Mouse (Mus musculus) monocyte, adult 2 months (primary cell): ENCODE results near the gene Fndc5.

ENCODE experiments used
- DNase-seq, 2 experiments: peaks; one replicate each; pipeline ENCODE4 v3.0.0; 2022; ENCODE audit warnings: low spot score in 2 of 2, low read depth in 1 of 2

The Fndc5 gene

DNA sequence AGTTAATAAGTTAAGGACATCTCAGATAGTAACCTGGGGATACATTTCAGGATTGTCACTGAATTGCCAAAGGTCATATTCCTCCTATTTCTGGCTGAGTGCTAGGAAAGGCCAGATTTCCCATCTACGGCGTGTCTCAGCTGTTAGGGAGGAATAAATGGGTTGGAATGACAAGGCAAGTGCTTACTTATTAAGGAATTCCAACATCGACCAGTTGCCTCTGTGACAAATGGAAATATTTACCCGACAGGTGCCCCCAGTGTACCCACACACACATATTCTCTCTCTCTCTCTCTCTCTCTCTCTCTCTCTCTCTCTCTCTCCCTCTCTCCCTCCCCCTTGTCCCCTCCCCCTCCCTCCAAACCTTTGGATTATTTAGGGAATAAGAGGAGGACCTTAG is 9.1 kb downstream of the Fndc5 start:
- DNase-seq, result no peak

DNA sequence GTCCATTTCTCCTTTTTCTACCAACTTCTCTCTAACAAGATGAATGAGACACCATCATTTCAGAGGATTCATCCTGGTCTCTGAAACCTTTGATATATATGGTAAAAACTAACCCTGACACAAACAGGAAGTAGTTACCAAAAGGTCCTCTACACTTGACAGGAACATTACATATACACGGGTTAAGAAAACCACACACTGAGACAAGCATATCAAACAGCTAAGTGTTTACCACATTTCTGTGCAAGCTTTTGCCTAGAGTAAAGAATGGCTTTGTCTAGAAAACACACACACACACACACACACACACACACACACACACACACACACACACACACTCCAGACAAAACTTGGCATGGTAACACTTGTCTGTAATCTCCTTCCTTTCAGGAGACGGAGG is 9.6 kb downstream of the Fndc5 start:
- DNase-seq, result no peak

DNA sequence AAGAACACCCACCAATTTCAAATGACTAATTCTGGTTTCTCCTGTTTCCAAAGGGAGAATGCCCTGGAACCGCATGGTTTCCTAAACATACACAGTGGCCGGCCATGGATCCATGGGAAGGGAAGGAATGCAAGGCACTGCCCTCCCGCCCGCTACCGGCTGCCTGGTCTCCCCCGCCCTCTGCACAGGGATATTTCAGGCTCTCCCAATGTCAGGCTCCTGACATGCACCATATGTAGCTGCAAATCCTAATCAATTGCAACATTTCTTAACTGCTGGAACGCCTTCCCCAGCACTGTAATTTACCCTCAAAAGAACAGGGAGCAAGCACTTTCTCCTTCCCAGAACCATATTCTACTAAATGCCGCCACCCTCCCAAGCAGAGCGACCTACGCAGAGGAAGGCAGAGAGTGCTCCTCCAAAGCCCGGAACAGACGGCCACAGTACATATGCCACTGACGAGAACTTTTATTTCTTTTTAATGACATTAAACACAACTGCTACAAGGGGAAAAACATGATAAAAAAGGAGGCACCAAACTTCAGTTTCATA is 10.8 kb downstream of the Fndc5 start:
- DNase-seq, result no peak

DNA sequence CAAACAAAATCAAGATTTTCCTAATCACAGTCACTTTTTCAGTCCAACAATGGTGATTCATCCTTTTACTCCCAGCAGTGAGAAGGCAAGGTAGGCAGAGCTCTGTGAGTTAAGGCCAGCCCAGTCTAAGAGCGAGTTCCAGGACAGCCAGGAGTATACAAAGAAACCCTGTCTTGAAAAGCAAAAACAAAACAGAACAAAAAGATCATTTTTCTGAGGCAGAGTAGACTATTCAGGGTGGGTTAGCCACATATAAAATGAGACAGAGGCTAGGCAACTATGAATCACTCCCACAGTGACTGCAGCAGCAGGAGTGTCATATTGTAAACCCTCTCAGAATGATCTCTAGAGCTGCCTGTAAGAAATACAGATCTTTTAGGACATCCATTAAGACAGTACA is 12.5 kb downstream of the Fndc5 start:
- DNase-seq, result no peak

DNA sequence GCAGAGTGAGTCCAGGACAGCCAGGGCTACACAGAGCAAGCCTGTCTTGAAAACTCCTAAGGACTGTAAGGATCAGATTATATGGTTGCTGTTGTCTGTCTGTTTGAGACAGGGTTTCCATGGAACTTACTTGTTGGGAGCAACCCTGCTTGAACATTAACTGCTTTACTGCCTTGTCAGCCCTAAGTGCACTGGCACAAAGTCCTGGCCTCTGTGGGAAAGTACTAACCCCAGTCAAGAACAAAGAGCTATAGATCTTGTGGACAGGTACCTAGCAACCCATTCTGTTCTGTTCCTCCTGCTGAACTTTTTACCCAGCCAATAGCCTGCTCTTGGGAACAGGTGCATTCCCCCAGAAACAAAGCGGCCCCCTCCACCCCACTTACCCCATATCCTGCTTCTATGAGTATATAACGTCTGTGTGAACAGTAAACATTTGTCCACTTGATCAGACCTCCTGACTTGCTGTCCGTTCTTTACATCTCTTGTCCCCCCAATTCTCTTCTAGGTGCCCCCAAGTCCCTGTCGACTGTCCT is 14.5 kb downstream of the Fndc5 start:
- no peak for DNase-seq

- no peak for DNase-seq
Observed at GRCm38 (mm10) chr4:129157541-129157940, 20.7 kb downstream of the Fndc5 start.

GRCm38 (mm10) chr4:129158549-129158948 is 21.8 kb downstream of the Fndc5 start:
- no peak for DNase-seq

GRCm38 (mm10) chr4:129161076-129161475 is 24.3 kb downstream of the Fndc5 start:
- DNase-seq, result no peak

GRCm38 (mm10) chr4:129161581-129162255 is 24.9 kb downstream of the Fndc5 start:
- no peak for DNase-seq

DNA sequence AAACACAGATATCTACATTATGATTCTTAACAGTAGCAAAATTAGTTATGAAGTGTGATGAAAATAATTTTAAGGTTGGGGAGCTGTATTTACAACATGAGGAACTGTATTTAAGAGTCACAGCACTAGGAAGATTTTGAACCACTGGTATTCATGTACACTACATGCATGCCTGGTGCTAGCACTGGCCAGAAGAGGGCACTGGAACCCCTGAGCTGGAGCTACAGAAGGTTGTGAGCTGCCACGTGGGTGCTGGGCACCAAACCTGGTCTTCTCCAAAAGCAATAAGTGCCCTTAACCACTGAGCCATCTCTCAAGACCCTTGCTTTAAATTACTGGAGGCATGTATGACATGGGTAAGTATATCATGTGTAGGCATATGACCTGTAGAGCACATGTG is 35.7 kb downstream of the Fndc5 start:
- DNase-seq, result no peak

DNA sequence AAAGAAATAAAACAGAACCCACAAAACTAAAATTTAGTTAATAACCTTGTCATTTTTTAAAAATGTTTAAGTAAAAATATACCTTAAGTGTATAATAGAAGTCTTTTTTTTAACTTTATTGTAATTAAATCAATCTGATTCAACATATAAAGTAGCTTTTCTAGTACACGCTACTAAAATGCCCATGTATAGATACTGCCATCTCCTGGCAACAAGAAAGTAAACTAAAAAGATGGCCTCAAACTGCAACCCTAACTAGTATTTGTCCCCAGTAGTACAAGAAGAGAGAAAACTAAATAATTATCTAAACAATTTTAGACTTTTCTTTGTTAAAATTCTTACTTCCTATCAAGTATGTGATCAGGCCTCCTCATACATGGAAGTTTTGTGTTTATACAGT is 42.8 kb downstream of the Fndc5 start:
- DNase-seq, result no peak

- no peak for DNase-seq
Observed at GRCm38 (mm10) chr4:129188041-129188659, 51.4 kb downstream of the Fndc5 start.

DNA sequence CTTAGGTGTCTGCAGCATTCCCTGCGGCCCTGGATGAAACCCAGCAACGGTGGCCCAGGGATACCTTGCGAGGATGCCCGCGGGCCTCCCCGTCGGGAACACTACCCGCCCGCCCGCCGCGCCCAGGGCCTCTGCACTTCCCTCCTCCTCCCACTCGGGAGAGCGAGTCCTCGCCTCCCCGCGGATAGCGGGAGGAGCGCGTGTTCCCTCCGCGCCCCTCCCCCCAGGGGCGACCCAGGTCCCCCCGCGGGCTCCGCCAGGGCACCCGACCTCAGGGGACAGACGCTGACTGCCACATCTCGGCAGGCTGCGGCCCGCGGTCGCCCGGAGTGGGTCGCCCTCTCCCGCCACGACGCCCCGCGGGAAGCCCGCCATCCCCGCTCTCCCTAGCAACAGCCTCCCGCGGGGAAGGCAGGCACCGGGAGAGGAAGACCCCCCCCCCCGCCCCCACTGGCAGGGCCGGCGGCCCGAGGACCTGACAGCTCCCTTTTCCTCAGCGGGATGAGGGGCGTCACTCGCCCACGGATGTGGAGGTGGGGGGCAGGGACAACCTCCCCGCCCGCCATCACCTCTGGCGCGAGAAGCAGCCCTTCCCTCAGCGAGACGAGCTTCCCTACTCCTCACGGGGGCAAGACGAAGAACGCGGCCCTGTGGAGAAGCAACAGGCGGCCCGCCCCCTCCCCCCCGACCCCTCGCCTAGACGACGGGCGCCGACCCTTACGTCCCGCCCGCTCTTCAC is 52.2 kb downstream of the Fndc5 start:
- peak in 1 of 2 experiments; percentile 28 for DNase-seq

- peak; percentile 84 to 94 for DNase-seq
Observed at GRCm38 (mm10) chr4:129189542-129190519, 53.0 kb downstream of the Fndc5 start, which contains the start of the genes S100pbp and Yars. S100pbp (minus strand) TSS chr4:129189727. Yars (plus strand) TSS chr4:129189760.

DNA sequence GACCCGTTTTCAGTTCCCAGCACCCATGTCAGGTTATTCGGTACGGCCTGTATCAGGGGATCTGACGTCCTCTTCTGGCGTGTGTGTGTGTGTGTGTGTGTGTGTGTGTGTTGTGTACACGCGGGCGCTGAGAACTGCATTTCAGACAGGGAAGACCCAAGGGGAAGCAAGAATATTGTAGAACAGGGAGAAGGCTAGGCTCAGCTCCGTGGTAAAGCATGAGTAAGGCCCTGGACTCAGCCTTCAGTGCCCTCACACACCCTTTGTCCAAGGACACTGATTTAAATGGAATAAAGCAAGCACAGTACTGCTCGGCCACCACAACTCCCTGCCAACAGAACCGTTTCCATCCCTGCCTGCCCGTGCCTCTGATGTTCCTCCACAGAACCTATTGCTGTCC is 53.7 kb downstream of the Fndc5 start:
- DNase-seq, result no peak

GRCm38 (mm10) chr4:129191691-129192090 is 54.9 kb downstream of the Fndc5 start:
- no peak for DNase-seq
